Mouse (Mus musculus): Measurements from ENCODE around the gene Cadps. TPM values are rescaled to one million over a fixed set of nuclear protein-coding genes. Genes with fewer than 3 reads are reported as not detected.

The Cadps gene
- total and polyA plus RNA-seq, 2 experiments = under 0.01 TPM; not detected in 1

- Histone ChIP-seq H3K4me1 (ENCODE audit: control insufficient read depth, insufficient read depth, low read length) (no peaks in the 10 kb centered on the region), H3K79me2 (ENCODE audit: control insufficient read depth, insufficient read depth, low read length) (no peaks in the 10 kb centered on the region), H3K36me3 (ENCODE audit: control insufficient read depth, insufficient read depth, low read length) (no peaks in the 10 kb centered on the region), H3K4me3 (ENCODE audit: insufficient read depth, low read depth, low read length) (no peak overlapping the region), H3K27me3 (ENCODE audit: control insufficient read depth, insufficient read depth, low read length) (no peaks in the 10 kb centered on the region), H3K9ac (ENCODE audit: low read depth, low read length) (no peak overlapping the region), H3K27ac (replicated peaks; ENCODE audit: insufficient read depth, low read depth, low read length) (no peak overlapping the region)
- 95% methylated on average over 2 of the region's 2 CpGs for WGBS
- no peak for TF ChIP-seq CTCF (IDR thresholded peaks at IDR 0.05; ENCODE audit: low read depth, low read length)
- no peak for DNase-seq (ENCODE audit: extremely low read depth, low read depth, low spot score)
Observed at GRCm38 (mm10) chr14:12377289-12377688, 445.6 kb downstream of the Cadps start.

DNA sequence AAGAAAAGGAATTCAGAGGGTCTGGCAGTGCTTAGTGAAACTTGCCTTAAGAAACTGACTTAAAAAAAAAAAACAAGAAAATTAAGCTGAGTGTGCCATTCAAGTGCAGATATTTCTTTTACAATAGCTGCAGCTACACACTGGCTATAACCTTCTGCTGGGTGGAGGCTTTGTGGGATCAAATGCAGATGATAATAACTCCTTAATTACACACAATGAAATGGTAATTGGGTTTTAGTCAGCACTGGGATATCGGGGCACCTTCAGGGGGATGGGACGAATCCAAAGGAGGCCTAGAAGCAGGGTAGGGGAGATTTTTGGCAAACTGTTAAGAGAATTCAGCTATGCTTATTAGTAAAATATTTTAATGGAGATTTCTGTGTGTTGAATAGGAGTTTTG, 447.4 kb downstream of the Cadps start:
- H3K27ac ChIP-seq (replicated peaks; ENCODE audit: insufficient read depth, low read depth, low read length) = no peak overlapping the region
- WGBS = 86% methylated on average over 2 of the region's 2 CpGs
- H3K79me2 ChIP-seq (ENCODE audit: control insufficient read depth, insufficient read depth, low read length) = no peaks in the 10 kb centered on the region
- no peaks in the 10 kb centered on the region for H3K27me3 ChIP-seq (ENCODE audit: control insufficient read depth, insufficient read depth, low read length)
- no peaks in the 10 kb centered on the region for H3K4me1 ChIP-seq (ENCODE audit: control insufficient read depth, insufficient read depth, low read length)
- H3K4me3 ChIP-seq (ENCODE audit: insufficient read depth, low read depth, low read length) = no peak overlapping the region
- no peak for DNase-seq (ENCODE audit: extremely low read depth, low read depth, low spot score)
- H3K36me3 ChIP-seq (ENCODE audit: control insufficient read depth, insufficient read depth, low read length) = no peaks in the 10 kb centered on the region
- no peak overlapping the region for H3K9ac ChIP-seq (ENCODE audit: low read depth, low read length)
- TF ChIP-seq POLR2A (IDR thresholded peaks at IDR 0.05; ENCODE audit: extremely low read depth, insufficient read depth, low read length) (no peak), CTCF (IDR thresholded peaks at IDR 0.05; ENCODE audit: low read depth, low read length) (no peak)

GRCm38 (mm10) chr14:12350271-12350916, 472.5 kb downstream of the Cadps start:
- no peak for TF ChIP-seq POLR2A (IDR thresholded peaks at IDR 0.05; ENCODE audit: extremely low read depth, insufficient read depth, low read length)
- Histone ChIP-seq H3K9ac (ENCODE audit: low read depth, low read length) (no peak overlapping the region), H3K27ac (replicated peaks; ENCODE audit: insufficient read depth, low read depth, low read length) (no peak overlapping the region), H3K4me3 (ENCODE audit: insufficient read depth, low read depth, low read length) (no peak overlapping the region), H3K36me3 (ENCODE audit: control insufficient read depth, insufficient read depth, low read length) (no peaks in the 10 kb centered on the region), H3K79me2 (ENCODE audit: control insufficient read depth, insufficient read depth, low read length) (no peaks in the 10 kb centered on the region), H3K4me1 (ENCODE audit: control insufficient read depth, insufficient read depth, low read length) (no peaks in the 10 kb centered on the region), H3K27me3 (ENCODE audit: control insufficient read depth, insufficient read depth, low read length) (peaks cover 12% of the 10 kb centered on the region)
- DNase-seq (ENCODE audit: extremely low read depth, low read depth, low spot score) = no peak
- WGBS = 12% methylated on average over 16 of the region's 16 CpGs

GRCm38 (mm10) chr14:12349334-12350090, 473.4 kb downstream of the Cadps start:
- Histone ChIP-seq H3K4me1 (ENCODE audit: control insufficient read depth, insufficient read depth, low read length) (no peaks in the 10 kb centered on the region; the same call in 1 of the 2 replicates), H3K27ac (replicated peaks; ENCODE audit: insufficient read depth, low read depth, low read length) (no peak overlapping the region), H3K27me3 (ENCODE audit: control insufficient read depth, insufficient read depth, low read length) (peaks cover 18% of the 10 kb centered on the region), H3K9ac (ENCODE audit: low read depth, low read length) (no peak overlapping the region), H3K36me3 (ENCODE audit: control insufficient read depth, insufficient read depth, low read length) (no peaks in the 10 kb centered on the region), H3K4me3 (ENCODE audit: insufficient read depth, low read depth, low read length) (no peak overlapping the region), H3K79me2 (ENCODE audit: control insufficient read depth, insufficient read depth, low read length) (no peaks in the 10 kb centered on the region)
- DNase-seq (ENCODE audit: extremely low read depth, low read depth, low spot score) = no peak
- 11% methylated on average over 15 of the region's 15 CpGs for WGBS
- TF ChIP-seq POLR2A (IDR thresholded peaks at IDR 0.05; ENCODE audit: extremely low read depth, insufficient read depth, low read length) (no peak), CTCF (IDR thresholded peaks at IDR 0.05; ENCODE audit: low read depth, low read length) (no peak)

DNA sequence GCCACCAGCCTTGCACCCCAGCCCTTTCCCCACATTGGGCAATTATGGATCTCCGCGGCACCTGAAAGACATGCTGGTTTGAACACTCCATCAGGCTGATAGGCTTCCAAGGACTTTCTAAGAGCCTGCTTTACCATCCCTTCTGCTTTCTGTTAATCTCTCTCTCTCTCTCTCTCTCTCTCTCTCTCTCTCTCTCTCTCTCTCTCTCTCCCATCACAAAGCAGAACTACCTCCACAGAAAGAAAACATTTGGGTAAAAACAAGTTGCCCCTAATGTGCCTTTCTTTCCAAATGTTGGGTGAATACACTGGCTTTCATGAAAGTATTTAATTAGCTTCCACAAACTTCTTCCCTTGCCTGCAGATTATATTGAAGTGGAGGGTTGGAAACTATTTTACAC, 474.8 kb downstream of the Cadps start, which contains the start of gene Fezf2:
Gene Fezf2, minus strand, starts transcription at position 101 of the 400 bp plus-strand sequence.
- no peak for DNase-seq (ENCODE audit: extremely low read depth, low read depth, low spot score)
- Histone ChIP-seq H3K27me3 (ENCODE audit: control insufficient read depth, insufficient read depth, low read length) (peaks cover 23% of the 10 kb centered on the region), H3K27ac (replicated peaks; ENCODE audit: insufficient read depth, low read depth, low read length) (no peak within 1 kb of the TSS), H3K79me2 (ENCODE audit: control insufficient read depth, insufficient read depth, low read length) (no peaks in the 10 kb centered on the region), H3K9ac (ENCODE audit: low read depth, low read length) (no peak within 1 kb of the TSS), H3K36me3 (ENCODE audit: control insufficient read depth, insufficient read depth, low read length) (no peaks in the 10 kb centered on the region), H3K4me1 (ENCODE audit: control insufficient read depth, insufficient read depth, low read length) (no peaks in the 10 kb centered on the region; the same call in 1 of the 2 replicates), H3K4me3 (ENCODE audit: insufficient read depth, low read depth, low read length) (no peak within 1 kb of the TSS)
- TF ChIP-seq POLR2A (IDR thresholded peaks at IDR 0.05; ENCODE audit: extremely low read depth, insufficient read depth, low read length) (no peak), CTCF (IDR thresholded peaks at IDR 0.05; ENCODE audit: low read depth, low read length) (no peak)
- WGBS = 4% methylated on average over 2 of the region's 2 CpGs
